Mouse (Mus musculus): ENCODE data around the gene Fbn1. TPM values are rescaled to one million over a fixed set of nuclear protein-coding genes. Genes with fewer than 3 reads are reported as not detected.

Gene Fbn1
- total RNA-seq, 2 experiments from 2014 or later, result 12.8 to 35.3 TPM

DNA sequence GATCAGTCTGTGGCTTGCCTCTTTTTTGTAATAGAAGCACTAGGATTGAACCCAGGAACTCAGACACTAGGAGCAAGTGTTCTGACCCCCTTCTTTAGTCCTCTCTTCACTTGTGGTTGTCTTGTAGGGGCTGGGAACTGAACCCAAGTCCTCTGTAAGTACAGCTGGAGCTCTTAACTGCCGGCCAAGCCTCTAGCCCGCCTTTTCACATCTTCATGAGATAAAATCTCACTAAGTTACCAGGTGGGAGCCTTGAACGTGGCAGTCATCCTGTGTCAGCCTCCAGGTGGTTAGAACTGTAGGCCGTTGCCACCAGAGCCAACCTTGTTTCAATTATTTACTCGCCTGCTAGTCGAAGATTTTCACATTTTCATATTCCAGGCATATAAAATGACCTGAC, 254.1 kb downstream of the Fbn1 start:
- no peak for DNase-seq (ENCODE audit: low spot score in 2 of 2)

DNA sequence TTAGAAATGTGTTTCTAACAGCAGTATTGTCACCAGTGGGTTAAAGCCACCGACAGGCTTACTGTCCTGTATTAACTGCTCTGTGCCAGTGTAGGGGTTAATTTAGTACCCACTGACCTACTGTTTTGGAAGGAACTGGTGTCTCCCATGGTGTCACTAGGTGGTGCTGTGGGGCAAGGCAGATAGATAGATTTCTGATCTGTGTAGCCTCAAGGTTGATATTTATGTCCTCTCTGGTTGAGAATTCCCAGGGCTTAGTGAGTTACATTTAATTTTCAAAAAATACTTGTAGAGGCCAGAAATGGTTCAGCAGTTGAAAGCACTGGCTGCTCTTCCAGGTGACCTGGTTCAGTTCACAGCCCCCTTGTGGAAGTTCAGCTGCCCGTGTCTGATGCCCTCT, 255.5 kb downstream of the Fbn1 start:
- DNase-seq (ENCODE audit: low spot score in 2 of 2), result peak in 1 of 2 experiments; percentile 30

DNA sequence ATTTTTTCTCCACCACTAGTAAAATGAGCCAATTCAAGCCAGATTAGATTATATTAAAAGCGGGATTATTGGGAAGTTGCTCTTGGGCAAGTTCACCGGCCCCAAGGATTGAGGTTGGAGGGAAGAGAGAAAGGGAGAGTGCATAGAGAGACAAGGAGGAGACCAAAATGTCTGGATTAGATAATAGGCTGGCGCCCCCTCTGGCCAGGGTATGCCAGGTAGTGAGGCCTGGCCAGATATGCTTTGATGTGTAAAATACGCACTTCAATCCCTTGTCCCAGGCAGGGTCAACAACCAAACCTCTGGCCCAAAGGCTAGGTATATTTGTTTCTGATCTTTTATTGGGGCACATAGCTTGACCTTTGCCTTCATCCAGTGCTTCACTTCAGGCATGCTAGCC, 256.0 kb downstream of the Fbn1 start:
- DNase-seq (ENCODE audit: low spot score in 2 of 2), result no peak

Other genes with a start within 250 kb of the Fbn1 start
- under 1 TPM in 1 of 2 experiments, not detected in 1; 0.16 TPM for gene Gm9913, start 2.9 kb downstream of the Fbn1 start, total RNA-seq (2021)
- 1 to 10 TPM; 2.7 to 2.9 TPM for gene Cep152, start 117.1 kb upstream of the Fbn1 start, total RNA-seq (2021)
- 100 to 1,000 TPM; 108 to 126 TPM for gene Eid1, start 165.1 kb upstream of the Fbn1 start, total RNA-seq (2021)
- gene Shc4, start 216.2 kb upstream of the Fbn1 start, total RNA-seq (2021), result 1 to 10 TPM; 2.8 to 3.0 TPM